Mouse (Mus musculus): ENCODE data around the gene Lrrc29.

Lrrc29 gene

DNA sequence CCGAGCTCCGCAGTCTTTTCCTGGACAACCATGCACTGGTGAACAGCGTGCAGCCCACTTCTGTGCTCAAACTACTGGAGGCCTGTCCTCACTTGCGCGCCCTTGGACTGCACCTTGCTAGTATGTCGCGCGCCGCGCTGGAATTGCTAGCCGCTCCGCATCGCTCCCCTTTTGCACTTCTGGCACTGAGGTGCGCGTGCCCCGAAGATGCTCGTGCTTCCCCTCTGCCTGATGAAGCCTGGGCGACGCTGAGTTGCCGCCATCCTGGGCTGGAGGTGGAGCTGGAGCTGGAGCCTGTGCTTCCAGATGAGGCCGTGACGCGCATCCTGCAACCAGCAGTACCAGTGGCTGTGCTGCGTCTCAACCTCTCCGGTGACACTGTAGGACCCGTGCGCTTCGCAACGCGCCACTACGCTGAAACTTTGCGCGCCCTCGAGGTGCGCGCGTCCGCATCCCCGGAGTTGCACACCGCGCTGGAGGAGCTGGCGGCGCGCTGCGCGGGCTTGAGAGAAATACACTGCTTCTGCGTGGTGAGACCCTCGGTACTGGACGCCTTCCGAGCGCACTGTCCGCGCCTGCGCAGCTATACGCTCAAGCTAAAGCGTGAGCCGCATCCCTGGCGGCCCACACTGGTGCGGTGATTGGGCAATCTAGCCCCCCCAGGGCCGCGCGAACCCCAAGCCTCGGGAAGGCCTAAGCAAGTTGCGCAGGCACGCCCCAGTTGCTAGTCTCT is 57.6 kb downstream of the Lrrc29 start:
- in situ Hi-C loops (cut with MboI, MseI), result no loop called here

DNA sequence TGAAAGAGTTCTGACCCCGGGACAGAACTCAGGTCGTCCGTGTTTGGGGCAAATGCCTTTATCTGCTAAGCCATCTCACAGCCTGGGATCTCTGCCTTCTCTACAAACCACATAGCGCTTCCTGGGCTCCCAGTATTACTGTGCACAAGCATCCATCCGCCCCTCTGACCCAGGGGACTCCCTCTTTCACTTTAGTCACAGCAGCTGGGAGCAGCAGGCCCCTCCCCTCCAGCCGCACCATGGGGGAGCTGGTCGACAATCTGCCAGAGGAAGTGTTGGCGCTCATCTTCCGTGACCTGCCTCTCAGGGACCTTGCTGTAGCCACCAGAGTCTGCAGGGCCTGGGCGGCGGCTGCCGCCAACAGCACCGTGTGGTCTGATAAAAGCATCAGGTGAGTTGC is 59.3 kb downstream of the Lrrc29 start:
- in situ Hi-C loops (cut with MboI, MseI), result no loop called here

DNA sequence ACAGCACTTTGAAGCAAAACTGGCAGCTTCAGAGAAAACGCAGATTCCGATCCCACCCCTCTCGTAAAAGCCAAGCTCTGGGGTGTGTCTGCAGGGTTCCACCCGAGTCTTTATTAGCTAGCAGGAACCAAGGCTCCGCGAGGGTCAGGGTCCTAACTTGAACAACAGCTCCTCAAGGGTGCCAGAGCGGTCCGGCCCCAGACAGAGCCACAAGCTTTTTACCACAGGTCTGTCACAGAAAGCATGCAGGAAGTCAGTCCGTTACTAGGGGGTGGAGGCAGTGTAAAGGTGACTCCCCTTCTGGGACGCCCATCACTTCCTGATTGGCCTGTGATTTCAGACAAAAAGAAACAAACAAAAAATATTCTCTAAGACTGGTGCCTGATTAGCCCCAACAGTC is 61.0 kb downstream of the Lrrc29 start:
- in situ Hi-C loops (cut with MboI, MseI), result no loop called here

DNA sequence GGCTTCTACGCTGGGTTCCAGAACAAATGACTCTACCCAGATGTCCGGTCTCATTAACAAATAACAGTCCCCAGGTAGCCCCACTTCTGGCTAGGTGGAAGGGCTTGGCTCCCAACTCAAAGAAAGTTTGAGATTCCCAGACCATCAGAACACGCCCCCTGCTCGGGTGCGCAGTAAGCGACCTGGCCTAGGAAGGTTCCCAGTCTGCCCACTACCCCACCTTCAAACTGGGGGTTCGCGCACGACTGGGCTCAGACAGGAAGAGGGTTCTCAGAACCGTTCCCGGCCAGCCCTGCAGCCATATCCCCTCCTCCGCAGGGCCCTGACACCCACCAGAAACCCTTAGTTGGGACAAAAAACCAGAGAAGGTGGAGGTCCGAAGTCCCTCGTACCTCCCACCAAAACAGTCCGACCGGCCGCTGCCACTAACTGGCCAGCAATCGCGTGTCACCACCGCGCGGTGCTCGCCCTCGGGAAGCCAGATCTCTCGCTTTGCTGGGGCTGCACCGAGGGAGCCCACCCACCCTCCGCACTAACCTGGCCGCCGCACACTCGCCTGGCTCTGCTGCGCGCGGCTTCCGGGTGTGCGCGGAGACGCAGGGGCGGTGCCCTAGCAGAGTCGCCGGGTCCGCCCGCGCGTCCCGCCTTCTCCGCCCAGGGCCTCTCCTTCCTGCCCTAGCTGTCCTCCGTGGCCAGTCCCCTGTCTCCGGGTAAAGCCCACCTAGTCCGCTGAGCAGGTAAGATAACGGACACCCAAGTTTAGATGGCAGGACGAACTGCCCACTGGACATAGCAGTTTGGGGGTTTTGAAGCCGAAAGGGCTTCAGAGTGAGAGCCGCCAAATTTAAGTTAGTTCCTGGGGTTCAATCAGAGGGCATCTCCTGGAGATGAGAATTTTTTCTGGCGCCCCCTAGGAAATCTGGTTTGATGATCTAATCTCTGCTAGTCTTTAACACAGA is 61.8 kb downstream of the Lrrc29 start, which contains the start of the genes Tradd and Fbxl8:
Gene Tradd (minus strand): TSS at position 586 of the 959 bp plus-strand sequence.
Gene Fbxl8 (plus strand): TSS at position 625 of the 959 bp plus-strand sequence.
- in situ Hi-C loops (cut with MboI, MseI), result no loop called here

DNA sequence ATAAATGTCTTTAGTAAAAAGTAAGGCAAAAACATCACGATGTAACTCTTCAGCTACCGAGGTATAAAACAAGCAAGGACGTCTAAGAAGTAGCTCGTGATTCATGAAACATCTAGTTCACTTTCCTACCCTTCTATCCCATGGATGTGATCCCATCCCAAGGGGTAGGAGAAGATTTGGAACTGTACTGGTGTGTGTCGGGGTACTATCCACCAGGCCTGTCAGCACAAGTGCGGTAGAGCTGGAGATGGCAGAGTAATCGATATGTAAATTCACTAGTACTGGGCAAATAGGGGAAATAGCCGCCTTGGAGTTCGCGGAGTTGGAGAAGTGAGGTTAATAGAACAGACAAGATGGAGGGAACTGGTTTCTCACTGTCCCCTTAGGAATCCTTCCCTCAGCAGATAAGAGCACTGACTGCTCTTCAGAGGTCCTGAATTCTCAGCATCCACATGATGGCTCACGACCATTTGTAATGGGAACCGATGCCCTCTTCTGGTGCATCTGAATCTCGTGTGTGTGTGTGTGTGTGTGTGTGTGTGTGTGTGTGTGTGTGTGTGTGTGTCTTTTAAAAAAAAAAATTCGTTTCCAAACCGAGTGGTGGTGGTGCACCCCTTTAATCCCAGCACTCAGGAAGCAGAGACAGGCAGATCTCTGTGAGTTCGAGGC is 62.7 kb downstream of the Lrrc29 start:
- in situ Hi-C loops (cut with MboI, MseI), result no loop called here
